Mouse (Mus musculus) bone marrow macrophage, adult 2 months (primary cell): ENCODE data around the gene Ropn1.

Experiments
- CTCF ChIP-seq: IDR thresholded peaks from 2 replicates; pipeline ENCODE4 v1.5.1; 2012; ENCODE audit warnings: low read depth, mild to moderate bottlenecking, low read length, moderate library complexity
- POLR2A ChIP-seq: IDR thresholded peaks from 2 replicates; pipeline ENCODE4 v1.6.1; 2012; ENCODE audit warnings: mild to moderate bottlenecking, low read depth, low read length, borderline replicate concordance

GRCm38 (mm10) chr16:34610137-34610536 is 39.6 kb upstream of the Ropn1 start:
- TF ChIP-seq CTCF, result no peak
- no peak for TF ChIP-seq POLR2A
